Mouse (Mus musculus): ENCODE measurements at regions not wholly inside any gene's neighbourhood (a gene's known extent, or its start where the extent isn't known, plus 50 kb on each side); places are given as distances from the start of the nearest gene placed in this dataset.

- ATAC-seq (ENCODE audit: low FRiP score, low TSS enrichment): no peak
- WGBS: 27% methylated on average over 7 of the region's 7 CpGs
- Histone ChIP-seq H3K9me3 (ENCODE audit: low read length) (no peaks in the 10 kb centered on the region), H3K4me3 (ENCODE audit: low read length) (no peak overlapping the region), H3K27ac (ENCODE audit: low read length) (no peak overlapping the region), H3K36me3 (ENCODE audit: insufficient read depth, low read length) (no peaks in the 10 kb centered on the region), H3K4me2 (replicated peaks; ENCODE audit: low read depth, low read length) (no peak overlapping the region), H3K9ac (replicated peaks; ENCODE audit: low read length) (no peak overlapping the region), H3K27me3 (ENCODE audit: insufficient read depth, low read length) (no peaks in the 10 kb centered on the region), H3K4me1 (ENCODE audit: insufficient read depth, low read length) (no peaks in the 10 kb centered on the region)
Observed at GRCm38 (mm10) chr6:94962411-94963087, 154.5 kb upstream of the Kbtbd8 start.

- Histone ChIP-seq H3K9ac (replicated peaks; ENCODE audit: low read length) (no peak overlapping the region), H3K36me3 (ENCODE audit: insufficient read depth, low read length) (no peaks in the 10 kb centered on the region), H3K27ac (ENCODE audit: low read length) (no peak overlapping the region), H3K4me1 (ENCODE audit: insufficient read depth, low read length) (no peaks in the 10 kb centered on the region), H3K9me3 (ENCODE audit: low read length) (no peaks in the 10 kb centered on the region), H3K4me2 (replicated peaks; ENCODE audit: low read depth, low read length) (no peak overlapping the region), H3K4me3 (ENCODE audit: low read length) (no peak overlapping the region), H3K27me3 (ENCODE audit: insufficient read depth, low read length) (no peaks in the 10 kb centered on the region)
- WGBS: 77% methylated on average over 1 of the region's 1 CpGs
- no peak for ATAC-seq (ENCODE audit: low FRiP score, low TSS enrichment)
Observed at GRCm38 (mm10) chr6:94961821-94962220, 155.2 kb upstream of the Kbtbd8 start.

- 86% methylated on average over 6 of the region's 6 CpGs for WGBS
- Histone ChIP-seq H3K4me3 (ENCODE audit: low read length) (no peak overlapping the region), H3K9me3 (ENCODE audit: low read length) (peaks cover 7% of the 10 kb centered on the region), H3K4me2 (replicated peaks; ENCODE audit: low read depth, low read length) (no peak overlapping the region), H3K9ac (replicated peaks; ENCODE audit: low read length) (no peak overlapping the region), H3K4me1 (ENCODE audit: insufficient read depth, low read length) (no peaks in the 10 kb centered on the region), H3K27ac (ENCODE audit: low read length) (no peak overlapping the region), H3K36me3 (ENCODE audit: insufficient read depth, low read length) (no peaks in the 10 kb centered on the region), H3K27me3 (ENCODE audit: insufficient read depth, low read length) (no peaks in the 10 kb centered on the region)
- no peak for ATAC-seq (ENCODE audit: low FRiP score, low TSS enrichment)
Observed at GRCm38 (mm10) chr6:94957990-94958389, 159.1 kb upstream of the Kbtbd8 start.

- Histone ChIP-seq H3K4me3 (ENCODE audit: low read length) (no peak overlapping the region), H3K36me3 (ENCODE audit: insufficient read depth, low read length) (no peaks in the 10 kb centered on the region), H3K27ac (ENCODE audit: low read length) (no peak overlapping the region), H3K9me3 (ENCODE audit: low read length) (peaks cover 7% of the 10 kb centered on the region), H3K9ac (replicated peaks; ENCODE audit: low read length) (no peak overlapping the region), H3K27me3 (ENCODE audit: insufficient read depth, low read length) (no peaks in the 10 kb centered on the region), H3K4me2 (replicated peaks; ENCODE audit: low read depth, low read length) (no peak overlapping the region), H3K4me1 (ENCODE audit: insufficient read depth, low read length) (no peaks in the 10 kb centered on the region)
- WGBS: 71% methylated on average over 6 of the region's 6 CpGs
- no peak for ATAC-seq (ENCODE audit: low FRiP score, low TSS enrichment)
Observed at GRCm38 (mm10) chr6:94957172-94957668, 159.8 kb upstream of the Kbtbd8 start.

GRCm38 (mm10) chr6:94954580-94954979 is 162.5 kb upstream of the Kbtbd8 start:
- Histone ChIP-seq H3K27me3 (ENCODE audit: insufficient read depth, low read length) (no peaks in the 10 kb centered on the region), H3K4me2 (replicated peaks; ENCODE audit: low read depth, low read length) (no peak overlapping the region), H3K4me3 (ENCODE audit: low read length) (no peak overlapping the region), H3K4me1 (ENCODE audit: insufficient read depth, low read length) (no peaks in the 10 kb centered on the region), H3K9ac (replicated peaks; ENCODE audit: low read length) (no peak overlapping the region), H3K36me3 (ENCODE audit: insufficient read depth, low read length) (no peaks in the 10 kb centered on the region), H3K27ac (ENCODE audit: low read length) (no peak overlapping the region), H3K9me3 (ENCODE audit: low read length) (peaks cover 7% of the 10 kb centered on the region)
- 84% methylated on average over 2 of the region's 2 CpGs for WGBS
- ATAC-seq (ENCODE audit: low FRiP score, low TSS enrichment): no peak

- Histone ChIP-seq H3K36me3 (ENCODE audit: insufficient read depth, low read length) (no peaks in the 10 kb centered on the region), H3K9me3 (ENCODE audit: low read length) (peaks cover 7% of the 10 kb centered on the region), H3K4me3 (ENCODE audit: low read length) (no peak overlapping the region), H3K27ac (ENCODE audit: low read length) (no peak overlapping the region), H3K9ac (replicated peaks; ENCODE audit: low read length) (no peak overlapping the region), H3K4me2 (replicated peaks; ENCODE audit: low read depth, low read length) (no peak overlapping the region), H3K27me3 (ENCODE audit: insufficient read depth, low read length) (no peaks in the 10 kb centered on the region), H3K4me1 (ENCODE audit: insufficient read depth, low read length) (no peaks in the 10 kb centered on the region)
- 86% methylated on average over 4 of the region's 4 CpGs for WGBS
- ATAC-seq (ENCODE audit: low FRiP score, low TSS enrichment): no peak
Observed at GRCm38 (mm10) chr6:94953658-94954057, 163.4 kb upstream of the Kbtbd8 start.

GRCm38 (mm10) chr6:94951971-94952768 is 164.9 kb upstream of the Kbtbd8 start:
- ATAC-seq (ENCODE audit: low FRiP score, low TSS enrichment): no peak
- no peaks in the 10 kb centered on the region for H3K27me3 ChIP-seq (ENCODE audit: insufficient read depth, low read length)
- H3K9ac ChIP-seq (replicated peaks; ENCODE audit: low read length): no peak overlapping the region
- no peak overlapping the region for H3K4me2 ChIP-seq (replicated peaks; ENCODE audit: low read depth, low read length)
- no peaks in the 10 kb centered on the region for H3K36me3 ChIP-seq (ENCODE audit: insufficient read depth, low read length)
- no peaks in the 10 kb centered on the region for H3K4me1 ChIP-seq (ENCODE audit: insufficient read depth, low read length)
- H3K9me3 ChIP-seq (ENCODE audit: low read length): peaks cover 7% of the 10 kb centered on the region
- no peak overlapping the region for H3K27ac ChIP-seq (ENCODE audit: low read length)
- 83% methylated on average over 7 of the region's 7 CpGs for WGBS
- H3K4me3 ChIP-seq (ENCODE audit: low read length): no peak overlapping the region

GRCm38 (mm10) chr6:94950944-94951343 is 166.1 kb upstream of the Kbtbd8 start:
- H3K36me3 ChIP-seq (ENCODE audit: insufficient read depth, low read length): no peaks in the 10 kb centered on the region
- no peak overlapping the region for H3K4me2 ChIP-seq (replicated peaks; ENCODE audit: low read depth, low read length)
- H3K4me1 ChIP-seq (ENCODE audit: insufficient read depth, low read length): no peaks in the 10 kb centered on the region
- no peak overlapping the region for H3K4me3 ChIP-seq (ENCODE audit: low read length)
- no peak for ATAC-seq (ENCODE audit: low FRiP score, low TSS enrichment)
- 71% methylated on average over 5 of the region's 5 CpGs for WGBS
- H3K9me3 ChIP-seq (ENCODE audit: low read length): peaks cover 7% of the 10 kb centered on the region
- H3K9ac ChIP-seq (replicated peaks; ENCODE audit: low read length): no peak overlapping the region
- no peaks in the 10 kb centered on the region for H3K27me3 ChIP-seq (ENCODE audit: insufficient read depth, low read length)
- no peak overlapping the region for H3K27ac ChIP-seq (ENCODE audit: low read length)

GRCm38 (mm10) chr6:94950319-94950718 is 166.7 kb upstream of the Kbtbd8 start:
- no peaks in the 10 kb centered on the region for H3K27me3 ChIP-seq (ENCODE audit: insufficient read depth, low read length)
- H3K27ac ChIP-seq (ENCODE audit: low read length): no peak overlapping the region
- H3K9ac ChIP-seq (replicated peaks; ENCODE audit: low read length): no peak overlapping the region
- no peaks in the 10 kb centered on the region for H3K4me1 ChIP-seq (ENCODE audit: insufficient read depth, low read length)
- no peak for ATAC-seq (ENCODE audit: low FRiP score, low TSS enrichment)
- 56% methylated on average over 2 of the region's 2 CpGs for WGBS
- H3K4me2 ChIP-seq (replicated peaks; ENCODE audit: low read depth, low read length): no peak overlapping the region
- peaks cover 7% of the 10 kb centered on the region for H3K9me3 ChIP-seq (ENCODE audit: low read length)
- no peak overlapping the region for H3K4me3 ChIP-seq (ENCODE audit: low read length)
- no peaks in the 10 kb centered on the region for H3K36me3 ChIP-seq (ENCODE audit: insufficient read depth, low read length)

GRCm38 (mm10) chr6:94946352-94946900 is 170.6 kb upstream of the Kbtbd8 start:
- Histone ChIP-seq H3K9ac (replicated peaks; ENCODE audit: low read length) (no peak overlapping the region), H3K36me3 (ENCODE audit: insufficient read depth, low read length) (no peaks in the 10 kb centered on the region), H3K9me3 (ENCODE audit: low read length) (no peaks in the 10 kb centered on the region), H3K4me3 (ENCODE audit: low read length) (no peak overlapping the region), H3K27ac (ENCODE audit: low read length) (no peak overlapping the region), H3K4me2 (replicated peaks; ENCODE audit: low read depth, low read length) (no peak overlapping the region), H3K4me1 (ENCODE audit: insufficient read depth, low read length) (0 out of 2 replicates have a peak, but pooled peaks cover 7% of the 10 kb centered on the region), H3K27me3 (ENCODE audit: insufficient read depth, low read length) (no peaks in the 10 kb centered on the region)
- 56% methylated on average over 6 of the region's 6 CpGs for WGBS
- no peak for ATAC-seq (ENCODE audit: low FRiP score, low TSS enrichment)
